Mouse (Mus musculus) brain, embryonic 14.5 days (tissue): ENCODE results near the gene Fez1. TPM values are rescaled to one million over a fixed set of nuclear protein-coding genes. Genes with fewer than 3 reads are reported as not detected.

Experiments used
- DNase-seq: peaks from one replicate; pipeline ENCODE4 v3.0.0-alpha.2; 2011; ENCODE audit warnings: low read depth
- CTCF ChIP-seq: fragments of 200-500 bp; IDR thresholded peaks from 2 replicates; pipeline ENCODE4 v1.5.1; 2012; ENCODE audit warnings: inconsistent platforms, mild to moderate bottlenecking, moderate library complexity, borderline replicate concordance; ENCODE audit not compliant: insufficient read depth, insufficient read length; ENCODE audit errors: extremely low read depth
- POLR2A ChIP-seq: fragments of 200-500 bp; IDR thresholded peaks from 2 replicates; pipeline ENCODE4 v1.6.1; 2012; ENCODE audit warnings: mild to moderate bottlenecking, inconsistent platforms, borderline replicate concordance; ENCODE audit not compliant: poor library complexity, insufficient read depth, insufficient read length, severe bottlenecking; ENCODE audit errors: extremely low read depth
- polyA plus RNA-seq: library from polyadenylated mRNA; depleted of rRNA; stranded (reverse); fragments of >200 nt; gene quantifications from 2 replicates; pipeline ENCODE4 v1.2.3, GENCODE M21; 2012

The Fez1 gene
- polyA plus RNA-seq, 1 experiment, result 326 TPM

GRCm38 (mm10) chr9:36805256-36805975 lies 16.2 kb upstream of the Fez1 start:
- DNase-seq, result no peak
- TF ChIP-seq POLR2A (no peak), CTCF (no peak)

GRCm38 (mm10) chr9:36808126-36808785 lies 13.4 kb upstream of the Fez1 start:
- DNase-seq, result peak; percentile 52

GRCm38 (mm10) chr9:36814486-36814885 lies 7.2 kb upstream of the Fez1 start:
- peak; percentile 34 for DNase-seq
- peak; percentile 30; the same call in 1 of the 2 replicates for TF ChIP-seq CTCF
- TF ChIP-seq POLR2A, result no peak

More at GRCm38 (mm10) chr9:36808126-36808785, 13.4 kb upstream of the Fez1 start:
- TF ChIP-seq POLR2A (no peak), CTCF (no peak)

GRCm38 (mm10) chr9:36818905-36819304 lies 2.8 kb upstream of the Fez1 start:
- DNase-seq, result no peak
- no peak for TF ChIP-seq POLR2A
- no peak for TF ChIP-seq CTCF

- TF ChIP-seq POLR2A (no peak), CTCF (peak; percentile 51; the same call in 1 of the 2 replicates)
Observed at GRCm38 (mm10) chr9:36820969-36821643, 558 bp upstream of the Fez1 start.

GRCm38 (mm10) chr9:36822024-36822423 lies 360 bp downstream of the Fez1 start:
- DNase-seq, result no peak
- TF ChIP-seq CTCF (no peak), POLR2A (no peak)

More at GRCm38 (mm10) chr9:36820969-36821643, 558 bp upstream of the Fez1 start:
- DNase-seq, result peak; percentile 90

- peak; percentile 87 for DNase-seq
- TF ChIP-seq POLR2A, result no peak
- no peak for TF ChIP-seq CTCF
Observed at GRCm38 (mm10) chr9:36826612-36827363, 5.1 kb downstream of the Fez1 start.

- no peak for DNase-seq
- TF ChIP-seq POLR2A (no peak), CTCF (no peak)
Observed at GRCm38 (mm10) chr9:36831401-36831800, 9.7 kb downstream of the Fez1 start.

- peak; percentile 97 for DNase-seq
- peak; percentile 29; the same call in 1 of the 2 replicates for TF ChIP-seq CTCF
- peak; percentile 98 for TF ChIP-seq POLR2A
Observed at GRCm38 (mm10) chr9:36832529-36832928, 10.9 kb downstream of the Fez1 start.

GRCm38 (mm10) chr9:36833043-36833881 lies 11.6 kb downstream of the Fez1 start:
- TF ChIP-seq CTCF (no peak), POLR2A (no peak; the same call in 1 of the 2 replicates)
- peak; percentile 88 for DNase-seq
